Mouse (Mus musculus): Measurements from ENCODE around the gene Rassf1. TPM values are rescaled to one million over a fixed set of nuclear protein-coding genes. Genes with fewer than 3 reads are reported as not detected.

The Rassf1 gene
- polyA plus RNA-seq, 1 experiment from 2014 or later = 54.1 TPM

- no peak for ATAC-seq (ENCODE audit: insufficient number of reproducible peaks, insufficient read depth, low FRiP score, low read depth)
- under 1% methylated on average over 40 of the region's 40 CpGs for WGBS
Measured at GRCm38 (mm10) chr9:107534408-107535202, 16.8 kb upstream of the Rassf1 start.

GRCm38 (mm10) chr9:107538231-107538630 is 13.1 kb upstream of the Rassf1 start:
- Histone ChIP-seq H3K4me2 (replicated peaks; ENCODE audit: low read depth, low read length) (no peak overlapping the region), H3K9ac (replicated peaks; ENCODE audit: low read depth, low read length) (no peak overlapping the region), H3K36me3 (ENCODE audit: control insufficient read depth, insufficient read depth, low read length) (peaks cover 25% of the 10 kb centered on the region), H3K27ac (ENCODE audit: low read length) (no peak overlapping the region), H3K27me3 (ENCODE audit: control insufficient read depth, insufficient read depth, low read length) (no peaks in the 10 kb centered on the region), H3K9me3 (ENCODE audit: control insufficient read depth, low read depth, low read length) (no peaks in the 10 kb centered on the region), H3K4me1 (ENCODE audit: control insufficient read depth, insufficient read depth, low read length) (peaks cover 28% of the 10 kb centered on the region), H3K4me3 (ENCODE audit: low read depth, low read length) (no peak overlapping the region)
- ATAC-seq (ENCODE audit: insufficient number of reproducible peaks, insufficient read depth, low FRiP score, low read depth) = no peak
- 92% methylated on average over 7 of the region's 7 CpGs for WGBS

More at GRCm38 (mm10) chr9:107534408-107535202, 16.8 kb upstream of the Rassf1 start:
- peak overlapping the region; percentile 85 for H3K9ac ChIP-seq (replicated peaks; ENCODE audit: low read depth, low read length)
- H3K9me3 ChIP-seq (ENCODE audit: control insufficient read depth, low read depth, low read length) = no peaks in the 10 kb centered on the region
- peak overlapping the region; percentile 91 for H3K4me2 ChIP-seq (replicated peaks; ENCODE audit: low read depth, low read length)
- peaks cover 19% of the 10 kb centered on the region for H3K4me1 ChIP-seq (ENCODE audit: control insufficient read depth, insufficient read depth, low read length)
- peak overlapping the region; percentile 77 for H3K27ac ChIP-seq (ENCODE audit: low read length)
- H3K27me3 ChIP-seq (ENCODE audit: control insufficient read depth, insufficient read depth, low read length) = no peaks in the 10 kb centered on the region
- peak overlapping the region; percentile 83 for H3K4me3 ChIP-seq (ENCODE audit: low read depth, low read length)
- H3K36me3 ChIP-seq (ENCODE audit: control insufficient read depth, insufficient read depth, low read length) = peaks cover 21% of the 10 kb centered on the region

GRCm38 (mm10) chr9:107538711-107539110 is 12.6 kb upstream of the Rassf1 start:
- ATAC-seq (ENCODE audit: insufficient number of reproducible peaks, insufficient read depth, low FRiP score, low read depth) = no peak
- H3K4me1 ChIP-seq (ENCODE audit: control insufficient read depth, insufficient read depth, low read length) = peaks cover 28% of the 10 kb centered on the region
- no peak overlapping the region for H3K9ac ChIP-seq (replicated peaks; ENCODE audit: low read depth, low read length)
- H3K27me3 ChIP-seq (ENCODE audit: control insufficient read depth, insufficient read depth, low read length) = no peaks in the 10 kb centered on the region
- H3K9me3 ChIP-seq (ENCODE audit: control insufficient read depth, low read depth, low read length) = no peaks in the 10 kb centered on the region
- H3K36me3 ChIP-seq (ENCODE audit: control insufficient read depth, insufficient read depth, low read length) = peaks cover 27% of the 10 kb centered on the region
- 95% methylated on average over 3 of the region's 3 CpGs for WGBS
- no peak overlapping the region for H3K4me3 ChIP-seq (ENCODE audit: low read depth, low read length)
- H3K4me2 ChIP-seq (replicated peaks; ENCODE audit: low read depth, low read length) = no peak overlapping the region
- no peak overlapping the region for H3K27ac ChIP-seq (ENCODE audit: low read length)

- Histone ChIP-seq H3K4me3 (ENCODE audit: low read depth, low read length) (no peak overlapping the region), H3K4me2 (replicated peaks; ENCODE audit: low read depth, low read length) (no peak overlapping the region), H3K9ac (replicated peaks; ENCODE audit: low read depth, low read length) (no peak overlapping the region), H3K36me3 (ENCODE audit: control insufficient read depth, insufficient read depth, low read length) (peaks cover 32% of the 10 kb centered on the region), H3K9me3 (ENCODE audit: control insufficient read depth, low read depth, low read length) (no peaks in the 10 kb centered on the region), H3K4me1 (ENCODE audit: control insufficient read depth, insufficient read depth, low read length) (peaks cover 28% of the 10 kb centered on the region), H3K27me3 (ENCODE audit: control insufficient read depth, insufficient read depth, low read length) (no peaks in the 10 kb centered on the region), H3K27ac (ENCODE audit: low read length) (no peak overlapping the region)
- no peak for ATAC-seq (ENCODE audit: insufficient number of reproducible peaks, insufficient read depth, low FRiP score, low read depth)
- 95% methylated on average over 8 of the region's 8 CpGs for WGBS
Measured at GRCm38 (mm10) chr9:107539940-107540339, 11.4 kb upstream of the Rassf1 start.

GRCm38 (mm10) chr9:107540420-107540819 is 10.9 kb upstream of the Rassf1 start:
- peaks cover 37% of the 10 kb centered on the region for H3K36me3 ChIP-seq (ENCODE audit: control insufficient read depth, insufficient read depth, low read length)
- no peaks in the 10 kb centered on the region for H3K9me3 ChIP-seq (ENCODE audit: control insufficient read depth, low read depth, low read length)
- no peak overlapping the region for H3K9ac ChIP-seq (replicated peaks; ENCODE audit: low read depth, low read length)
- peaks cover 26% of the 10 kb centered on the region for H3K4me1 ChIP-seq (ENCODE audit: control insufficient read depth, insufficient read depth, low read length)
- ATAC-seq (ENCODE audit: insufficient number of reproducible peaks, insufficient read depth, low FRiP score, low read depth) = no peak
- H3K27me3 ChIP-seq (ENCODE audit: control insufficient read depth, insufficient read depth, low read length) = no peaks in the 10 kb centered on the region
- H3K27ac ChIP-seq (ENCODE audit: low read length) = no peak overlapping the region
- no peak overlapping the region for H3K4me3 ChIP-seq (ENCODE audit: low read depth, low read length)
- WGBS = 58% methylated on average over 4 of the region's 4 CpGs
- no peak overlapping the region for H3K4me2 ChIP-seq (replicated peaks; ENCODE audit: low read depth, low read length)

GRCm38 (mm10) chr9:107541005-107541404 is 10.3 kb upstream of the Rassf1 start:
- Histone ChIP-seq H3K27ac (ENCODE audit: low read length) (no peak overlapping the region), H3K36me3 (ENCODE audit: control insufficient read depth, insufficient read depth, low read length) (peaks cover 41% of the 10 kb centered on the region)
- 22% methylated on average over 10 of the region's 10 CpGs for WGBS

GRCm38 (mm10) chr9:107541474-107542351 is 9.6 kb upstream of the Rassf1 start, which contains the start of the genes Cyb561d2 and Nprl2:
Gene Cyb561d2, minus strand, starts transcription at chr9:107542193.
Gene Nprl2, plus strand, starts transcription at chr9:107542226.
- ATAC-seq (ENCODE audit: insufficient number of reproducible peaks, insufficient read depth, low FRiP score, low read depth) = peak; percentile 87
- Histone ChIP-seq H3K4me2 (replicated peaks; ENCODE audit: low read depth, low read length) (peak within 1 kb of the TSS; percentile 64), H3K27me3 (ENCODE audit: control insufficient read depth, insufficient read depth, low read length) (no peaks in the 10 kb centered on the region)

More at GRCm38 (mm10) chr9:107541005-107541404, 10.3 kb upstream of the Rassf1 start:
- peak overlapping the region; percentile 64 for H3K4me2 ChIP-seq (replicated peaks; ENCODE audit: low read depth, low read length)
- peaks cover 21% of the 10 kb centered on the region for H3K4me1 ChIP-seq (ENCODE audit: control insufficient read depth, insufficient read depth, low read length)
- no peak overlapping the region for H3K9ac ChIP-seq (replicated peaks; ENCODE audit: low read depth, low read length)
- peak overlapping the region; percentile 54; the same call in 1 of the 2 replicates for H3K4me3 ChIP-seq (ENCODE audit: low read depth, low read length)
- no peaks in the 10 kb centered on the region for H3K9me3 ChIP-seq (ENCODE audit: control insufficient read depth, low read depth, low read length)
- H3K27me3 ChIP-seq (ENCODE audit: control insufficient read depth, insufficient read depth, low read length) = no peaks in the 10 kb centered on the region
- ATAC-seq (ENCODE audit: insufficient number of reproducible peaks, insufficient read depth, low FRiP score, low read depth) = no peak

GRCm38 (mm10) chr9:107542352-107542686 is 9.0 kb upstream of the Rassf1 start:
- no peaks in the 10 kb centered on the region for H3K9me3 ChIP-seq (ENCODE audit: control insufficient read depth, low read depth, low read length)
- no peaks in the 10 kb centered on the region for H3K27me3 ChIP-seq (ENCODE audit: control insufficient read depth, insufficient read depth, low read length)
- H3K27ac ChIP-seq (ENCODE audit: low read length) = peak overlapping the region; percentile 21; the same call in 1 of the 2 replicates
- 2% methylated on average over 11 of the region's 11 CpGs for WGBS
- peak overlapping the region; percentile 54 for H3K4me3 ChIP-seq (ENCODE audit: low read depth, low read length)
- ATAC-seq (ENCODE audit: insufficient number of reproducible peaks, insufficient read depth, low FRiP score, low read depth) = no peak
- peaks cover 17% of the 10 kb centered on the region for H3K4me1 ChIP-seq (ENCODE audit: control insufficient read depth, insufficient read depth, low read length)
- H3K9ac ChIP-seq (replicated peaks; ENCODE audit: low read depth, low read length) = peak overlapping the region; percentile 45; the same call in 1 of the 2 replicates
- peaks cover 41% of the 10 kb centered on the region for H3K36me3 ChIP-seq (ENCODE audit: control insufficient read depth, insufficient read depth, low read length)
- peak overlapping the region; percentile 64 for H3K4me2 ChIP-seq (replicated peaks; ENCODE audit: low read depth, low read length)

More at GRCm38 (mm10) chr9:107541474-107542351, 9.6 kb upstream of the Rassf1 start, which contains the start of the genes Cyb561d2 and Nprl2:
- H3K36me3 ChIP-seq (ENCODE audit: control insufficient read depth, insufficient read depth, low read length) = peaks cover 41% of the 10 kb centered on the region
- peak within 1 kb of the TSS; percentile 45; the same call in 1 of the 2 replicates for H3K9ac ChIP-seq (replicated peaks; ENCODE audit: low read depth, low read length)
- WGBS = under 1% methylated on average over 46 of the region's 46 CpGs
- H3K27ac ChIP-seq (ENCODE audit: low read length) = peak within 1 kb of the TSS; percentile 44; the same call in 1 of the 2 replicates
- no peaks in the 10 kb centered on the region for H3K9me3 ChIP-seq (ENCODE audit: control insufficient read depth, low read depth, low read length)
- peak within 1 kb of the TSS; percentile 54 for H3K4me3 ChIP-seq (ENCODE audit: low read depth, low read length)
- H3K4me1 ChIP-seq (ENCODE audit: control insufficient read depth, insufficient read depth, low read length) = peaks cover 17% of the 10 kb centered on the region

All from stomach, embryonic 14.5 days (tissue).